Mouse (Mus musculus) erythroid progenitor cell, adult 5-6 weeks (primary cell): ENCODE measurements around the gene Tmem231. TPM values are rescaled to one million over a fixed set of nuclear protein-coding genes. Genes with fewer than 3 reads are reported as not detected.

ENCODE experiments used
- ATAC-seq: replicated peaks from 2 replicates; pipeline ENCODE4 v1.8.0; 2016; ENCODE audit warnings: moderate number of reproducible peaks, mild to moderate bottlenecking, moderate TSS enrichment, inconsistent platforms; ENCODE audit not compliant: poor library complexity, low FRiP score, severe bottlenecking
- total RNA-seq, 2 experiments: library from RNA; stranded (forward) in 1 of 2; stranded (reverse) in 1 of 2; fragments of 150-400 nt in 1 of 2; fragments of 186-747, 209-891 nt in 1 of 2; gene quantifications; 2 replicates each; pipeline versions ENCODE4 v1.2.3 to v1.2.4; 2015 to 2017; ENCODE audit warnings: low replicate concordance in 2 of 2

Gene Tmem231
- 5.8 and 8.0 TPM in 2 replicates for total RNA-seq (2015; ENCODE audit: low replicate concordance)
- total RNA-seq (2017; ENCODE audit: low replicate concordance), result 18.7 and 19.3 TPM in 2 replicates

DNA sequence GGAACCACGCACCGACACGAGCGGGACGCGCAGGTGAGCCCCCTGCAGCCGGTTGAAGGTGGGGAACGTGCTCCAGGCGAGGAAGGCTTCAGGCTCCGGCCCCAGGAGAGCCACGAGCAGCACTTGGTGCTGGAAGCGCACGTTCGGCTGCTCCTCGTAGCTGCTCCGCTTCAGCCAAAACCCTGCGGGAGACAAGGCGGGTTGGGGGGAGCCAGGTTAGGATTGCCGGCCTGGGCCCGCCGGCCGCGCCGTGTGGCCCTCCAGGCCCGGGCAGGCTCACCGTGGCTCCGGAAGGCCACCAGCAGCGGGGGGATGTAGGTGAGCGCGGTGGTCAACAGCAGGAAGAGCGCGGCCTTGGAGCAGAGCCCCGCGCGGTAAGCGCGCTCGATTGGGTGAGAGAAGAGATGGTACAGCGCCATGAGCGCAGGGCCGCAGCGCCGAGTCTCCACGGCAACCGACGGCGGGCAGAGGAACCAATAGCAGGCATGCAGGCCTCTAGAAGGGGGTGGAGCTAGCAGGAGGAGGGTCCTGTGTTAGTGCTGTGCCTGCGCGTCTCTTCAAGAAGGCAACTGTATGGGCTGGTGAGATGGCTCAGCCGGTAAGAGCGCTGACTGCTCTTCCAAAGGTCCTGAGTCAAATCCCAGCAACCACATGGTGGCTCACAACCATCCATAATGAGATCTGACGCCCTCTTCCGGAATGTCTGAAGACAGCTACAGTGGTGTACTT lies at the start of gene Tmem231:
TSS of gene Tmem231 (minus strand) at position 534 of the 729 bp plus-strand sequence.
- ATAC-seq, result peak; percentile 89

DNA sequence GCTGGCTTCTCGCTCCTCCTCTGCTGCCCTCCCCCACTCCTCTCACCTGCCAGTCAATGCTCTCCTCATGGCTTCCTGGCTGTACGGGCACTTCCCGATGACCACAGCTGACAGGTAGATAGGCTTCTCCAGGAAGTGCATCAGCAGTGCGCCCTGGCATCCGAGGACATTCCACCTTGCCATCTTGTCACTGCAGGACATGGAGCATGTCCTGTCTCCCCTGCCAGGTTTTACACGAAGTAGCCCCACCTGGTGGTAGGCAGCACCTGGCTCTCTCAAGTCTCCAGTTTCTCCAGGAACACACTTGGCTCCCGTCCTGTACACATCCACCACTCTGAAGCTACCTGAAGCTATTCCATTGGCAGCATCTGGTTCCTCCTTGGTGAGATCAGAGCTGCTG lies 48.4 kb upstream of the Tmem231 start:
- no peak for ATAC-seq

DNA sequence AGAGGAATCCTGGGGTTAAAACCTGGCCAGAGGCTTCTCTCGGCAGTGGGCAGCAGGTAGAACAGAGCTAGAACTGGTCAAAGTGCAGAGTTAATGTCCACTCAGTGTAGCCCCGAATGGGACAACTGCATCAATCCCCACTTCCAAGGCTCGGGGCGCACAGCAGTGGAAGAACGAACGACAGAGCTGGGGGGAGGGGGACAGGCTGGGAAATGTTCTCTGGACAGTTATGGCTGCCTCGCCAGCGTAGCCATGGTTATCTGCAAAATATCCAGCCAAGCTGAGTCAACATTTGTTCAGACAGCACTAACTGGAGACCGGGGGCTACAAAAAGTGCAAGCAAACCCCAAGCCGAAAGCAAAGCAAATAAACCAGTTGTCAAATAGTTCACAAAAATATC lies 44.5 kb upstream of the Tmem231 start:
- no peak for ATAC-seq

DNA sequence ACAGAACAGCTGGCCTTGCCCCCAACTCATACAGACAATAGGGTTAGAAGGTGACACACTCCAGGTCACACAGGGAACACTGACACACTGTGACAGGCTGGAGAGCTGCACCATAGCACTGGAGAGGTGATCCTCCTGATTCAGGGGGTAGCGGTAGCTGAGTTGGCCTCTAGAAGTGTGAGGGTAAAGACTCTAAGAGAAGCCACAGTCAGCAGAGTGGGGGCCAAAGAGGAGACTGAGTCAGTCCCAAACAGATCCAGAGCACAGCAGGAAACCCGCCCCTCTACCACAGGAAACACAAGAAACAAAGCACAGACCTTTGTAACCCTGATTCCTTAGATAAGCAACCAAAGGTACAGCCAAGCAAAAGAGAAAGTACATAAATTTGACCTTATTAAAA lies 42.6 kb upstream of the Tmem231 start:
- ATAC-seq, result no peak

- no peak for ATAC-seq
Observed at GRCm38 (mm10) chr8:111975706-111976105, 42.0 kb upstream of the Tmem231 start.

GRCm38 (mm10) chr8:111974138-111974537 lies 40.5 kb upstream of the Tmem231 start:
- no peak for ATAC-seq

GRCm38 (mm10) chr8:111968991-111969390 lies 35.3 kb upstream of the Tmem231 start:
- no peak for ATAC-seq

- no peak for ATAC-seq
Observed at GRCm38 (mm10) chr8:111968541-111968940, 34.9 kb upstream of the Tmem231 start.

DNA sequence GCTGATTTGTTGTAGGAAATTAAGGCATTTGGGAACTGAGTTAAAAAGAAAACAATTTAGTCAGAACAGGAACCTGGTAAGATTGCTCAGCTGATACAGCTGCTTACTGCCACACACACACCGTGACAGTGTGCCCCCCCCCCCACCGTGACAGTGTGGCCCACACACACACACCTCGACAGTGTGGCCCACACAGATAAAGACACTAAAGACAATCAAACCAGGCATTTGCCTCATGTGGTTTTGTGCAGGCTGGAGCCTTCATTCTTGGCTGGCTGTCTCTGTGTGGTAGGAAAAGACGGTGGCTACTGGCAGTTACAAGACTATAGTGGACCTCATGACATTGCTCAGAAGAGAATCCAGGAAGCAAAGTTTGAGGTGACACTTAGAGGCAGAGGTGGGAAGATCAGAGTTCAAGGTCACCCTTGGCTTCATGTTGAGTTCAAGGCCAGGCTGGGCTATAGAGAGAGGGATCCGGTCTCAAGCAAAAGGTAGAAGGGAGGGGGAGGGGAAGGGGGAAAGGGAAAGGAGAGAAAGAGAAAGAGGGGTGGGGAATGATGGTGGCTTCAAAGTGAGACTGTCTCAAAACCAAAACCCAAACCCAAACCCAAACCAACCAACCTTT lies 33.7 kb upstream of the Tmem231 start:
- no peak for ATAC-seq

- ATAC-seq, result no peak
Observed at GRCm38 (mm10) chr8:111964849-111965561, 31.3 kb upstream of the Tmem231 start.

- ATAC-seq, result no peak
Observed at GRCm38 (mm10) chr8:111964351-111964750, 30.7 kb upstream of the Tmem231 start.

DNA sequence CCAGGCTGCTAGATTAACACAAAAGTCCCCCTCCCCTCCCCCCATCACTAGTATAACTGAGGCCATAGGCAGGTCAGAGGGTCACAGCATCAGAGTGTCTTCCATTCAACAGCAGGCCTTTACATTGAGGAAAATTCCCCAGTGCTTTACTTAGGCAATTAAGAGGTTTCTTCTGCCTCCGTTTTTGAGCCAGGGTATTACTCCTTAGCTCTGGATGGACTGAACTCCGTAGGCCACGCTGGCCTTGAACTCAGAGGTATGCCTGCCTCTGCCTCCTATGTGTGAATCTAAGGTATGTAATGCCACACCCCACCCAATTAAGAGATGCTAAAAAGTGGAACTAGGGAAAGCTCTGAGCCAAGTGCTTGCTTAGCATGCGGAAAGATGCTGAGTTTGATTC lies 29.9 kb upstream of the Tmem231 start:
- no peak for ATAC-seq

DNA sequence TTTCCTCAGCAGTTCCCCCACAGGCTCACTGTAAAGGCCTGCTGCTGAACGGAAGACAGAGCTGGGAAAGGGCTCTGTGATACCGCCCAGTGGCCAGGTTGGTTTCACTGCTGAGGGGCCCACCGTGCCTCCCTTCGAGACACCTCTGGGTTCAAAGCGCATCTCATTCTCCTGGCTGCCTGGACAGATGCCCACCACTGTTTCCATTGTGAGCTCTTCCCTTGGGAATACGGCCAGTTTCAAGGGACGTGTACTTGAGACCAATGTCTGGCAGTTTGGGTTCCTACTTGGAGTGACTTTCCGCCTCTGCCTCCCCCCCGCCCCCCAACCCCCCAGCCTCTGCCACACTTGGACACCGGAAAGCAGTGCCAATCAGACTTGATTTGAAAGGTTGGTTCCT lies 29.4 kb upstream of the Tmem231 start:
- ATAC-seq, result no peak

DNA sequence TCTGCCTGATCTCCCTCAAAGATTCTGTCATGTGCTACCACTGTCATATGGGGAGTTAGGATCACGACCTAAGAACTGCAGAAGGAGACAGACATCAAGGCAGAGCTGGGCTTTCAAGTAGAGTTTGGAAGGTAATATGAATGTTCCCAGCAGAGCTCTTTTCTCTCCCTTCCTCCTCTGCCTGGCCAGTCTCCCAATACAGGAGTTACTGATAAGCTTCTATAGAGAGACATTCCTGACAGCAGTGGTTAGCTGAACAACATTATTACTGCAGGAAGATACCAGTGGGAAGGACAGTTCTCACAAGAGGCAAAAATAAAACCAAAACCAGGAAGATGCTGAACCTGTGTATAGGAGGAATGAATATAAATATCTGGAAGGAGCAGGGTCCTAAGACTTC lies 28.9 kb upstream of the Tmem231 start:
- ATAC-seq, result no peak

DNA sequence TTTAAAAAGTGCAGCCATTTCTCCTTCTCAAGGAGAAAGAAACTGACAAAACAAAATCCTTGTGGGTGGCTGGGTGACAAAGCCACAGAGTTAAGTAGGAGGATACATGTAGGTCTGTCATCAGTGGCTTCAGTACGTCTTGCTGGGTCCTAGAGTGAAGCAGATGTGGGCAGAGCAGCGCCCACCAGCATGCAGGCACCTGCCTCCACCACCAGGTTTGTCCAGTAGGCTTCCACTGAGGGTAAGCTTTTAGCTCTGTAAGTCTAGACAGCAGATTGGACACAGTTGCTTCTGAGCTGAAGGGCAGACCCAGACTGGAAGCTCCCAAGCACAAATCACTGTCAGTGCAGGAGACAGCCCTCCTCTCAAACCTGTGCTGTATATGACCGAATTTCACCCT lies 27.6 kb upstream of the Tmem231 start:
- ATAC-seq, result no peak

- no peak for ATAC-seq
Observed at GRCm38 (mm10) chr8:111960591-111961321, 27.1 kb upstream of the Tmem231 start.

- ATAC-seq, result no peak
Observed at GRCm38 (mm10) chr8:111957231-111957630, 23.6 kb upstream of the Tmem231 start.

DNA sequence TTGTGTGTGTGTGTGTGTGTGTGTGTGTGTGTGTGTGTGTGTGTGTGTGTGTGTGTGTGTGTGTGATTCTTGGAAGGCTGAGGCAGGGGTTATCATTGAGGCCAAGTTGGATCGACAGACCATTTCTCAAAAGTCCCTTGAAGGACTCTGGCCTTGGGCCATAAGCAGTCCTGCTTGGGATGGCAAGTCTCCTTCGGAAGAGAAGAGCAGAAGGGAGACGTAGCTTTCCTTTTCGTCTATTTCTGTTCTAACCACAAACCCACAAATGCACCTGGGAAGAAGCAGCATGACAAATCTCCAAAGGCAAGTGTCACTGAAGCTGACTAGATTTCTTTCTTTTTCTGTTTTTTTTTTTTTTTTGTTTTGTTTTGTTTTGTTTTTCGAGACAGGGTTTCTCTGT lies 22.2 kb upstream of the Tmem231 start:
- ATAC-seq, result no peak

DNA sequence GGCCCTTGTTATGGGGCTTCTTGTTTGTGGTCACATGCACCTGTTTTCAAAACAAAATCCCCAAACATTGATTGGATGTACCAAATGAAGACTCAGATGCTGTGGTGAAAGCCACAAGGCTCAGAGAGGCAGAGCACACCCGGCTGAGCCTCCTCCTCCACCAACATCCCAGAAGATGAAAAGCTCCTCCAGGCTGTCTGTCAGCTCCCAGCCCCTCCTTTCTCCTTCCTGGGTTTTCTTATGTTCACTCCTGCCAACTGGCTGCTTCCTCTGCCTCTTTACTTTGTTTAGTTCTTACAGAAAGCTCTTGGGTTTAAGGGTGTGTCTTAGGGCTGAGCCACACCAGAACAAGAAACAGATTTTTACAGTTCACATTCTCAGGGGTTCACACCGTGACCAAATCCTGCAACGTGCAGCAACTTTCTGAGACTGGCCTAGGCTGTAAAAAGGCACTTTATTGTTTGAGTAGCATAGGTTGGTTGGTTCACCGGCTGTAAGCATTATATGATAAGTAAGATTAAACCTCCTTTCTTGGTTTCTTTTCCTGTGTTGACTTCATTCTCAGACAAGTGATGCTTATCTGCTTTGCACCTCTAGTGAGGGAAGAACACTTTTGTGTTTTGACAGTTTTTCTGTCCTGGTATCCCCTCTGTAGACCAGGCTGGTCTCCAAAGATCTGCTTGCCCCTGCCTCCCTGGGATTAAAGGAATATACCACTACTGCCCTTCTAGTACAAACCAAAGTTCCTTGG lies 21.3 kb upstream of the Tmem231 start:
- no peak for ATAC-seq

GRCm38 (mm10) chr8:111951936-111952335 lies 18.3 kb upstream of the Tmem231 start:
- no peak for ATAC-seq
